Mouse (Mus musculus) megakaryocyte, embryonic 14.5 days (primary cell): ENCODE data around the gene Lama2. TPM values are rescaled to one million over a fixed set of nuclear protein-coding genes. Genes with fewer than 3 reads are reported as not detected.

Source experiments
- H3K27me3 ChIP-seq: replicated peaks from 2 replicates; pipeline ENCODE3; 2012; ENCODE audit warnings: inconsistent platforms
- H3K36me3 ChIP-seq: replicated peaks from 2 replicates; pipeline ENCODE3; 2012; ENCODE audit warnings: low read length, inconsistent platforms, mixed read lengths
- H3K4me1 ChIP-seq: 2 replicates; pipeline ENCODE4 v1.6.1; 2012; ENCODE audit warnings: inconsistent platforms
- H3K4me3 ChIP-seq: replicated peaks from 2 replicates; pipeline ENCODE3; 2012; ENCODE audit warnings: moderate library complexity, mild to moderate bottlenecking, inconsistent platforms
- H3K9me3 ChIP-seq: 2 replicates; pipeline ENCODE4 v1.6.1; 2012; ENCODE audit warnings: inconsistent platforms
- FLI1 ChIP-seq: IDR thresholded peaks from 2 replicates; pipeline ENCODE4 v1.6.1; 2012; ENCODE audit warnings: low read length, inconsistent platforms, mixed read lengths
- GATA1 ChIP-seq: IDR thresholded peaks from 3 replicates; pipeline ENCODE4 v1.6.1; 2012; ENCODE audit warnings: mixed read lengths, low read length, inconsistent platforms, borderline replicate concordance
- polyA plus RNA-seq: library from polyadenylated mRNA; stranded (reverse); fragments of >175 nt; gene quantifications from 2 replicates; pipeline ENCODE4 v1.2.3, GENCODE M21; 2012; ENCODE audit warnings: low replicate concordance; ENCODE audit not compliant: insufficient read depth

The Lama2 gene
- polyA plus RNA-seq, 1 experiment, result not detected

- H3K4me3 ChIP-seq, result no peak overlapping the region
- H3K4me1 ChIP-seq, result no peaks in the 10 kb centered on the region
- H3K27me3 ChIP-seq, result no peaks in the 10 kb centered on the region
- H3K36me3 ChIP-seq, result no peaks in the 10 kb centered on the region
- no peak for TF ChIP-seq FLI1
- no peak for TF ChIP-seq GATA1
- no peaks in the 10 kb centered on the region for H3K9me3 ChIP-seq
Measured at GRCm38 (mm10) chr10:27595675-27596074, 23.9 kb downstream of the Lama2 start.

DNA sequence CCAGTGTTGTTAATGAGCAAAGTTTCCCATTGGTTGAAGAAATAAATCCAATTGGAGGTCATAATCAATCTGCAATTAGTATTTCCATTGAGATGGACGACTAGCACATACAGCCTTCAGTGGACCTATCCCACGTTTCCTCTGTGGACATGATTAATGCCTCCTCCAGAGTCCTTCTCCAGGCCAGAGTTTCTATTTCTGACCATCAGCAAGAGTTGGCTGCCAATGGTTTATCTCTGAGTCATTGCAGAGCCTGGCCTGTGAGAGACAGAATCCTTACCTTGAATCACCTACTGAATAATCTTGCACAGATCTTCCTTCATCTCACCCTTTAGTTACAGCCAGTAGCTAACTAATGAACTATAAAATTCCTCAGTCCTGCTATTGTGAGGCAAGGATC is 86.3 kb downstream of the Lama2 start:
- Histone ChIP-seq H3K4me3 (no peak overlapping the region), H3K4me1 (no peaks in the 10 kb centered on the region), H3K27me3 (no peaks in the 10 kb centered on the region), H3K9me3 (no peaks in the 10 kb centered on the region), H3K36me3 (no peaks in the 10 kb centered on the region)
- no peak for TF ChIP-seq GATA1
- TF ChIP-seq FLI1, result no peak

DNA sequence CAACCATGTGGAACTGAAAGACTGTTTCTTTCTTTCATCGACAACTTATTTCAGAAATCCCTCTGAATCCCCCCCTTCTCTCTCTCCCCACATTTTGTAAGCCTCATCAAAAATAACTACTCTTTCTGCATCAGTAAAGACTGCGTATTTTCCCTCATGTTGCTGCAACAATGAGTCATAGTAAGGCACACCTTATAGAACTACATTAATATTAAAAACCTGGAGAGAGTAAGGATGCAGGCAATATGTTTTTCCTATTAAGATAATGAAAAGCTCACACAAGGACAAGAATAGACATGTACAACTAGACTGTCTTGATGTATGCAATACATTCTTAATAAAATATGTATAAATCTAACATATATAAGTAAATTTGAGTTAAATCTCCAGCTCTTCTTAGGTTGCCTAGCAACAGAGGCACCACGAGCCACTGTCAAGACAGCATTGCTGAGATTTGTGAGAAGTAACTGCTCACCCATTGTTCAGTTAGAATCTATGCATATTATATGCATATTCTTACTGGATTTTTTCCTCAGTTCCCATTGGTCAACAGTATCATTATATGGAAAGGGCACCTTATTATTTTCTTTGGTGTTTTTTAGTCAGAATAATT is 110.6 kb downstream of the Lama2 start:
- Histone ChIP-seq H3K9me3 (no peaks in the 10 kb centered on the region), H3K27me3 (no peaks in the 10 kb centered on the region), H3K4me1 (no peaks in the 10 kb centered on the region), H3K4me3 (no peak overlapping the region), H3K36me3 (no peaks in the 10 kb centered on the region)
- TF ChIP-seq FLI1 (no peak), GATA1 (no peak)

DNA sequence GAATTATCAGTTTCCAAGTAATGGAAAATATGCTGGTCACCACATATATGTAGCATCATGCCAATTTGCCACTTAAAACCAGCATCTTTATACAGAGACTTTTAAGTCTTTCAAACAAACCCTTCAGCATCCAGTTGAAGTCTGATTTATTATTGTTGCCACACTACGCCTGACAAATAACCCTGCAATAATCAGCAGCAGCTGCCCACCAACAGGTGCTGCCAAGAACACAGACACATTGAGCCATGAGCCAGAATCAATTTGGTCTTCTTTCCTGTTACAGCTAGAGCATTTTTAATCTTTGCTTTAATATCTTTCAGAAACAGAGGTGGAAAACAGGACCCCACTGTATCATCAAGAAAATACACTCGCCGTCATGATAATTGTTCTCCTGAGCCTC is 118.7 kb downstream of the Lama2 start:
- Histone ChIP-seq H3K36me3 (no peaks in the 10 kb centered on the region), H3K4me3 (no peak overlapping the region)
- no peak for TF ChIP-seq FLI1
- no peak for TF ChIP-seq GATA1

DNA sequence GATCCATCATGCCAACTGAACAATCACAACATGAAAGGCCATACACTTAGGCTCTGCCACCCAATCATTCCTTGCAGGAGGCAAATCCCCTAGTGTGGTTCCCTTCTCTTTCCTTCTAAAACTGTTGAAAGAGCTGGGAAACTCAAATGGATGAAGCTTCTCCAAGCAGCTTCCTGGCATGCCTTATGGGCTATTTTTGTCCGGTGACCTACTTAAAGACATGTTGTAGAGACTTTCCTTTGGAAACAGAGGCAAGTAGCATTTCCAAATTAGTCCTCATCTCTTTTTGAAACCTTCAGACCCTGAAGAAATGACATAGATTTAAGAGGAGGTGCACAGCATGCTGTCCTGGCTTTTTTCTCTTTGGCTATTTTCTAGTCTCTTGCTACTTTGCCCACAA is 131.1 kb downstream of the Lama2 start:
- Histone ChIP-seq H3K36me3 (no peaks in the 10 kb centered on the region), H3K9me3 (no peaks in the 10 kb centered on the region), H3K27me3 (no peaks in the 10 kb centered on the region), H3K4me1 (no peaks in the 10 kb centered on the region), H3K4me3 (no peak overlapping the region)
- TF ChIP-seq GATA1 (no peak), FLI1 (no peak)

More for the DNA sequence above, 118.7 kb downstream of the Lama2 start:
- Histone ChIP-seq H3K4me1 (no peaks in the 10 kb centered on the region), H3K27me3 (no peaks in the 10 kb centered on the region), H3K9me3 (no peaks in the 10 kb centered on the region)

DNA sequence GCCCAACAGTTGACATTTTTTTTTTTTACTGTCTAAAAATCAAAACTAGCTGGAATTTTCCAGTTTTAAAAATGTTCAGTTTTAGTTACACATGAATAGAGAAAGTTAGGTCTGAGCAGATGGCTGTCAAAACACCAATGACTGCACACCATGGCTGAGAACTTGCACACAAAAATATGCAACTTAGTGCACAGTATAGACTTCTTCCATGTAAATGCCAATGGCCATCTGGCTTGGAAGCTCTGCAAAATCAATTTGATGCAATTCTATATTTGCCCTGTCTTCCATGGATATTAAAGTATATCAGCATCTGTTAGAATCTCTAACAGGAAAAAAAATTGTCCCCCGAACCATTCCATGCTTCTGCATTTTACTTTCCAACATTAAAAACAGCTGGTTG is 135.5 kb downstream of the Lama2 start:
- Histone ChIP-seq H3K36me3 (no peaks in the 10 kb centered on the region), H3K9me3 (no peaks in the 10 kb centered on the region), H3K4me1 (no peaks in the 10 kb centered on the region), H3K4me3 (no peak overlapping the region), H3K27me3 (no peaks in the 10 kb centered on the region)
- no peak for TF ChIP-seq GATA1
- TF ChIP-seq FLI1, result no peak

- Histone ChIP-seq H3K4me3 (no peak overlapping the region), H3K36me3 (no peaks in the 10 kb centered on the region), H3K9me3 (no peaks in the 10 kb centered on the region), H3K27me3 (no peaks in the 10 kb centered on the region), H3K4me1 (no peaks in the 10 kb centered on the region)
- no peak for TF ChIP-seq FLI1
- TF ChIP-seq GATA1, result no peak
Measured at GRCm38 (mm10) chr10:27475540-27475939, 144.0 kb downstream of the Lama2 start.

GRCm38 (mm10) chr10:27468274-27468673 is 151.3 kb downstream of the Lama2 start:
- Histone ChIP-seq H3K27me3 (no peaks in the 10 kb centered on the region), H3K4me1 (no peaks in the 10 kb centered on the region), H3K9me3 (no peaks in the 10 kb centered on the region), H3K36me3 (no peaks in the 10 kb centered on the region), H3K4me3 (no peak overlapping the region)
- TF ChIP-seq GATA1, result no peak
- TF ChIP-seq FLI1, result no peak

DNA sequence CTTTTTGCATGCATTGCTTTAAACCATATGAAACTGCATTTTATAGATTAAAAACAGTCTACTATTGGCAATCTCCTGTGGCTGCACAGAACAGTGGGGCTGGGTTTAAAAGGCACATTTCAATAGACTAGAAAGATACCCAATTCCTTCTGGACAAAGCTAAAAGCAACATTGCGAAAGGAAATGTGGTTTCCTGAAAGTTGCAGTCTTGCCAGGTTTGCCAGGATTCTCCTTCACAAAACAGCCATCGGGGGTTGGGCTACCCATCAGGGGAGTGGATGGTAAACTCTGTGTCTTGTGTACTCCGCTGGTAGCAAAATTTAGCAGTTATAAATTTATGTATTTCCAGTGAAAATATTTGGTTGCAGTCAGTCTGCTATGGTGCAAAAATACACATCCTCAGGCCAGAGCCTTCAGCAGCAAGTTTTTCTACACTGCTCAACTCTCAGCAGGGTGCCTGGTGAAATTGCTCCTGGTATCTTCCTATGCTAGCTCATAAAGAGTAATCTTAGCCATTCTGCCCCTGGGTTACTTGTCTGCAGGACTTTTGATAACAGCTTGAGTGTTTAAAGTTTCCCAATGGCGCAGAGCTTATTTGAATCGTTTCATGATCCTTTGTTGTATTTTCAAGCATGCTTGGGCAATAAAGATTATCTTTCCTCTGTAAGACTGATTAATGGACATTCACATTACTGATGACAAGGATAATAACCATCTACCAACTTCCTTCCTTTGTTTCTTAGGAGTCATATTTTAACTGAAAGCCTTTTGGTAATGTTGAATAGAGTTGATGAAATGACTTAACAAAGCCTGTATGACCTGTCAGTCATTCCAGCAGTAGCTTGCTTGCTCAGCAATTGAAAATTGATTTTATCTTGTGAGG is 205.7 kb downstream of the Lama2 start:
- no peaks in the 10 kb centered on the region for H3K36me3 ChIP-seq
- H3K9me3 ChIP-seq, result no peaks in the 10 kb centered on the region
- no peak overlapping the region for H3K4me3 ChIP-seq
- no peaks in the 10 kb centered on the region for H3K27me3 ChIP-seq
- H3K4me1 ChIP-seq, result no peaks in the 10 kb centered on the region
- TF ChIP-seq GATA1 (no peak), FLI1 (no peak)

DNA sequence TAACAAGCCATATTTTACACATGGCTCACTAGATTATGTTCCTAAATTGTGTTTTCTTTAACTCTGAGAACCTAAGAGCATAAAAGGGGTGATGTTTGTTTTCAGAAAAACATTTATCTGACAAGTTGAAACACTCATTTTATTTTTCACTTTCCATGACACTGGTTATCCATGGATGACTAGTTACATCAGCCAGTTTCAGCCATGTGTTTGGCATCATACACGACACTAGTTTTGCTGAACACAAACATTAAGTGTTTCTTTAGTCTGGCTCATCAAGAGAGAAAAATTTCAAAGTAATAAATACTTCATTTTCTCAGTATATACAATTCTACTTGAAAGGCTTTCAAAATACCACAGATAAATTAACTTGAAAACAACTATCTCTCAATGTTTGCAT is 228.8 kb downstream of the Lama2 start:
- no peaks in the 10 kb centered on the region for H3K4me1 ChIP-seq

More for the DNA sequence above, 228.8 kb downstream of the Lama2 start:
- Histone ChIP-seq H3K9me3 (no peaks in the 10 kb centered on the region), H3K27me3 (no peaks in the 10 kb centered on the region), H3K36me3 (no peaks in the 10 kb centered on the region), H3K4me3 (no peak overlapping the region)
- TF ChIP-seq FLI1 (no peak), GATA1 (no peak)
